ENCODE assay signal across 10 mouse cellular contexts in the genomic region with DNA sequence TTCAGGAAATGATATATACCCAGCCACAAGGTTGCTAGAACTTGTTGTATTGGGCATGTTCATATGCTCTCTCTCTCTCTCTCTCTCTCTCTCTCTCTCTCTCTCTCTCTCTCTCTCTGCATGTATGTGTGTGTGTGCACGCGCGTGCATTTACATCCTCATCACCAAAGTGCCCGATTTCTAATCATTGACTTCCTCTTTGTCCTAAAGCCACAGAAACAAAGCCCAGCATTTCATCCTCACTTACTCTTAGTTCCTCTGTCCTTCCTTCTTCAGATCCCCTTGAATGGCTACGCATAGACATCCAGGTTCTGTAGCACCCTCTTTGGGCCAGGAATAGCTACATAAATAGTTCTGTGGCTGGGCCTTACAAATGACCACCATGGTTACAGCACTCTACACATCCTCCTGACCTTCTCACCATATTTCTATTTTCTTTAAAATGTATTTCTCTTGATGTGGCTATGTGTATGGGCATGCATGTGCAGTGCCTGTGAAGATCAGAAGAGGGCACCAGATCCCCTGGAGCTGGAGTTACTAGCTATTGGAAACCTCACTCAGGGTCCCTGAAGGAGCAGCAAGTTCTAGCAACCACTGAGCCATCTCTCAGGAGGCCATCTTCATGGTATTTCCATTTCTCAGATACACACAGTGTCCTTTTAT.
A peak's percentile ranks its signal among the peaks of the same experiment; 100 is the strongest.
DNase-seq lines count a peak whose midpoint lies in the region; ATAC-seq and TF ChIP-seq lines count a peak whose summit lies in the region.
"Had no signal": no experiment of that assay in that cellular context is flagged by ENCODE, and none has a peak within 500 bp of the region (broad histone marks: within the 10 kb centered on the region; RNA-seq: fewer than 3 reads in every experiment).

No protein-coding gene starts in this region.

- no peaks in the 10 kb centered on the region for H3K27me3 ChIP-seq in kidney, adult 2 months (replicated peaks; ENCODE audit: control insufficient read depth, insufficient read depth, low read length)
- no peaks in the 10 kb centered on the region for H3K27me3 ChIP-seq in kidney, embryonic 14.5 days (ENCODE audit: control insufficient read depth, insufficient read depth, low read length)
- no peaks in the 10 kb centered on the region for H3K27me3 ChIP-seq in hindbrain, embryonic 13.5 days

- DNase-seq in kidney, adult 2 months = peak; percentile 16
- DNase-seq in ES-CJ7 (ENCODE audit: low read depth, low spot score) = peak; percentile 24
- no peak for DNase-seq in left cerebral cortex, adult 8-10 months (ENCODE audit: low spot score in 2 of 2)
- no peak for DNase-seq in cerebellum, postnatal 36 days
- DNase-seq: gastrocnemius, postnatal 14 days had no signal

- no peak for ATAC-seq in kidney, embryonic 14.5 days (ENCODE audit: low FRiP score, low TSS enrichment)
- peak; percentile 48; the same call in 1 of the 2 replicates for ATAC-seq in megakaryocyte-erythroid progenitor cell, adult 5-6 weeks (replicated peaks; ENCODE audit: low FRiP score, low TSS enrichment, poor library complexity, severe bottlenecking)
- ATAC-seq in hindbrain, embryonic 13.5 days (ENCODE audit: low FRiP score) = no peak
- ATAC-seq: activated CD4-positive, CD25-positive, alpha-beta regulatory T cell, adult 4 months had no signal

- no peak for TF ChIP-seq POLR2A in kidney, adult 2 months (IDR thresholded peaks at IDR 0.05; ENCODE audit: low read depth, low read length)
- no peak for TF ChIP-seq POLR2A in cortical plate, adult 2 months (IDR thresholded peaks at IDR 0.05; ENCODE audit: extremely low read depth, insufficient read depth, low read length)

- no peaks in the 10 kb centered on the region for H3K9me3 ChIP-seq in kidney, embryonic 14.5 days (ENCODE audit: control insufficient read depth, low read length)
- H3K9me3 ChIP-seq in hindbrain, embryonic 13.5 days = no peaks in the 10 kb centered on the region

- H3K4me1 ChIP-seq in kidney, adult 2 months (ENCODE audit: control insufficient read depth, insufficient read depth, low read length) = peaks cover 5% of the 10 kb centered on the region; the same call in 1 of the 2 replicates
- no peaks in the 10 kb centered on the region for H3K4me1 ChIP-seq in kidney, embryonic 14.5 days (ENCODE audit: control insufficient read depth, insufficient read depth, low read length)
- H3K4me1 ChIP-seq in cortical plate, adult 2 months (ENCODE audit: control insufficient read depth, insufficient read depth, low read length) = no peaks in the 10 kb centered on the region; the same call in 1 of the 2 replicates
- H3K4me1 ChIP-seq in hindbrain, embryonic 13.5 days (replicated peaks) = no peaks in the 10 kb centered on the region

- H3K4me3 ChIP-seq in kidney, adult 2 months (ENCODE audit: insufficient read depth, low read depth, low read length) = no peak overlapping the region
- H3K4me3 ChIP-seq in kidney, embryonic 14.5 days (ENCODE audit: low read length) = no peak overlapping the region
- H3K4me3 ChIP-seq in cortical plate, adult 2 months (ENCODE audit: insufficient read depth, low read length) = no peak overlapping the region
- no peak overlapping the region for H3K4me3 ChIP-seq in hindbrain, embryonic 13.5 days

- TF ChIP-seq CTCF in kidney, adult 2 months (conservative IDR thresholded peaks at IDR 0.05; ENCODE audit: insufficient read depth, insufficient read length, low read depth, low read length) = peak; percentile 43; the same call in 1 of the 2 replicates
- TF ChIP-seq CTCF in cortical plate, adult 2 months (IDR thresholded peaks at IDR 0.05; ENCODE audit: extremely low read depth, insufficient read depth, low read length) = peak; percentile 23

- no peak overlapping the region for H3K27ac ChIP-seq in kidney, adult 2 months (ENCODE audit: insufficient read depth, low read depth, low read length)
- H3K27ac ChIP-seq in kidney, embryonic 14.5 days (ENCODE audit: low read depth, low read length) = no peak overlapping the region
- no peak overlapping the region for H3K27ac ChIP-seq in cortical plate, adult 2 months (ENCODE audit: insufficient read depth, low read length)
- H3K27ac ChIP-seq in hindbrain, embryonic 13.5 days = no peak overlapping the region

- 93% methylated on average over 5 of the region's 5 CpGs for WGBS in kidney, adult 2 months
- 96% methylated on average over 5 of the region's 5 CpGs for WGBS in kidney, embryonic 14.5 days
- WGBS in hindbrain, embryonic 13.5 days = 99% methylated on average over 5 of the region's 5 CpGs

- H3K9ac ChIP-seq in kidney, embryonic 14.5 days (ENCODE audit: low read depth, low read length) = no peak overlapping the region
- no peak overlapping the region for H3K9ac ChIP-seq in hindbrain, embryonic 13.5 days

- H3K36me3 ChIP-seq in kidney, adult 2 months (ENCODE audit: control insufficient read depth, insufficient read depth, low read length) = no peaks in the 10 kb centered on the region
- no peaks in the 10 kb centered on the region for H3K36me3 ChIP-seq in kidney, embryonic 14.5 days (ENCODE audit: control insufficient read depth, insufficient read depth, low read length)
- H3K36me3 ChIP-seq in hindbrain, embryonic 13.5 days = no peaks in the 10 kb centered on the region

- no peak overlapping the region for H3K4me2 ChIP-seq in kidney, embryonic 14.5 days (replicated peaks; ENCODE audit: low read depth, low read length)
- no peak overlapping the region for H3K4me2 ChIP-seq in hindbrain, embryonic 13.5 days

Comparison
In these comparisons a context has a peak if more than half of its experiments do, and no peak if none do; other contexts are left out.
1. DNase-seq: peak in kidney, adult 2 months (single experiment) and ES-CJ7 (single experiment); none in left cerebral cortex, adult 8-10 months (0 of 2) and cerebellum, postnatal 36 days (0 of 2).